Mouse (Mus musculus) right cerebral cortex, postnatal 14 days (tissue): ENCODE data around the gene Zgrf1.
A peak's percentile ranks its signal among the peaks of the same experiment; 100 is the strongest.

Experiments used
- DNase-seq: peaks from one replicate; pipeline ENCODE4 v3.0.0; 2022

Zgrf1 gene

GRCm38 (mm10) chr3:127562974-127563373 lies 9.7 kb downstream of the Zgrf1 start:
- no peak for DNase-seq

- no peak for DNase-seq
Measured at GRCm38 (mm10) chr3:127565129-127565528, 11.8 kb downstream of the Zgrf1 start.

GRCm38 (mm10) chr3:127572557-127572956 lies 19.3 kb downstream of the Zgrf1 start:
- peak; percentile 21 for DNase-seq

- DNase-seq = no peak
Measured at GRCm38 (mm10) chr3:127597136-127597535, 43.8 kb downstream of the Zgrf1 start.

GRCm38 (mm10) chr3:127608109-127608508 lies 54.8 kb downstream of the Zgrf1 start:
- DNase-seq = no peak

- peak; percentile 62 for DNase-seq
Measured at GRCm38 (mm10) chr3:127625296-127625695, 72.0 kb downstream of the Zgrf1 start.

- DNase-seq = no peak
Measured at GRCm38 (mm10) chr3:127625701-127626399, 72.6 kb downstream of the Zgrf1 start.

- no peak for DNase-seq
Measured at GRCm38 (mm10) chr3:127626524-127626923, 73.2 kb downstream of the Zgrf1 start.

- DNase-seq = no peak
Measured at GRCm38 (mm10) chr3:127627151-127627955, 74.1 kb downstream of the Zgrf1 start.

GRCm38 (mm10) chr3:127627956-127628310 lies 74.6 kb downstream of the Zgrf1 start:
- no peak for DNase-seq

- no peak for DNase-seq
Measured at GRCm38 (mm10) chr3:127628311-127629184, 75.3 kb downstream of the Zgrf1 start.

- no peak for DNase-seq
Measured at GRCm38 (mm10) chr3:127630190-127630589, 76.9 kb downstream of the Zgrf1 start.

GRCm38 (mm10) chr3:127630735-127631372 lies 77.6 kb downstream of the Zgrf1 start:
- no peak for DNase-seq

GRCm38 (mm10) chr3:127631582-127631981 lies 78.3 kb downstream of the Zgrf1 start:
- no peak for DNase-seq

- DNase-seq = peak; percentile 21
Measured at GRCm38 (mm10) chr3:127632531-127632930, 79.2 kb downstream of the Zgrf1 start.

- DNase-seq = peak; percentile 30
Measured at GRCm38 (mm10) chr3:127633080-127634032, 80.1 kb downstream of the Zgrf1 start, which contains the start of gene Neurog2. TSS of gene Neurog2 (plus strand) at chr3:127633135.

GRCm38 (mm10) chr3:127634101-127634983 lies 81.1 kb downstream of the Zgrf1 start:
- DNase-seq = peak; percentile 77

GRCm38 (mm10) chr3:127634984-127635349 lies 81.7 kb downstream of the Zgrf1 start:
- DNase-seq = no peak

- peak; percentile 49 for DNase-seq
Measured at GRCm38 (mm10) chr3:127639875-127640761, 86.8 kb downstream of the Zgrf1 start.
